Mouse (Mus musculus) embryo, embryonic 10.5 days (tissue): ENCODE results near the gene Nmnat2.

Experiments
- DNase-seq: peaks from one replicate; pipeline ENCODE4 v3.0.0-alpha.2; 2015; ENCODE audit warnings: low spot score

Gene Nmnat2

DNA sequence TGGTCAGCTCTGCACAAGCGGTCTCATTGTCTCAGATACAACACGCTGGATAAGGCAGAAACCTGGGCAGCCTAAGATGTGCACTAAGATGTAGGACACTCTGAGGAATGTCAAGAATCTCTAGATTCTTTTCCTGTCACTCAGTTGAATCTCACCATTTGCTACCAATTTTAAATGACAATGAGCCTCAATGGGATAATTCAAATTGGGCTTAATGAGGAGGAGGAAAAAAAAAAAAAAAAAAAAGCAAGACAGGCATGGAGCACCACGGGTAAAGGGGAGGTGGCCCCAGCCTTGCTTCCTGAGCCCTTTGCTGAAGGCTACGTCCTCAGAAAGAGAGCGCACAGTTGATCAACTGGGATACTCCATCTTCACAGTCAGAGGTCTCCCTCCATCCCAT is 138.4 kb downstream of the Nmnat2 start:
- DNase-seq: no peak

DNA sequence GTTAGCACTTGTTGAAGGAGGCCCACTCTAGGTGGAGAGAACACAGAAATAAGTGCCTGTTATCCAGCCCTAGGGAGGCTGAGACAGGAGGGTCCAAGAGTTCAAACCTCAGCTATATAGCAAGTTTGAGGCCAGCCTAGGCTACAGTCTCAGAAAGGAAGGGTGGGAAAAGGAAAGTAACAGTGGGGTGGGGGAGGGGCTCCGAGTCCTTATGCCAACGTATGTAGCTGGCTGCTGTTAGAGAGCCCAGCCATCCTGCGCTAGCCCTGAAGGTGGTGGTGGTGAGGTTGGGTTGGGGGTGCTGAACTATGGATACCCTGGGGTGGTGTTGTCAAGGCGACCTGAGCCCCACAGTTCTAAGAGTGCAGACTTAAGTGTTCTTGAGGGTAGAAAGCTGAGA is 138.8 kb downstream of the Nmnat2 start:
- no peak for DNase-seq

DNA sequence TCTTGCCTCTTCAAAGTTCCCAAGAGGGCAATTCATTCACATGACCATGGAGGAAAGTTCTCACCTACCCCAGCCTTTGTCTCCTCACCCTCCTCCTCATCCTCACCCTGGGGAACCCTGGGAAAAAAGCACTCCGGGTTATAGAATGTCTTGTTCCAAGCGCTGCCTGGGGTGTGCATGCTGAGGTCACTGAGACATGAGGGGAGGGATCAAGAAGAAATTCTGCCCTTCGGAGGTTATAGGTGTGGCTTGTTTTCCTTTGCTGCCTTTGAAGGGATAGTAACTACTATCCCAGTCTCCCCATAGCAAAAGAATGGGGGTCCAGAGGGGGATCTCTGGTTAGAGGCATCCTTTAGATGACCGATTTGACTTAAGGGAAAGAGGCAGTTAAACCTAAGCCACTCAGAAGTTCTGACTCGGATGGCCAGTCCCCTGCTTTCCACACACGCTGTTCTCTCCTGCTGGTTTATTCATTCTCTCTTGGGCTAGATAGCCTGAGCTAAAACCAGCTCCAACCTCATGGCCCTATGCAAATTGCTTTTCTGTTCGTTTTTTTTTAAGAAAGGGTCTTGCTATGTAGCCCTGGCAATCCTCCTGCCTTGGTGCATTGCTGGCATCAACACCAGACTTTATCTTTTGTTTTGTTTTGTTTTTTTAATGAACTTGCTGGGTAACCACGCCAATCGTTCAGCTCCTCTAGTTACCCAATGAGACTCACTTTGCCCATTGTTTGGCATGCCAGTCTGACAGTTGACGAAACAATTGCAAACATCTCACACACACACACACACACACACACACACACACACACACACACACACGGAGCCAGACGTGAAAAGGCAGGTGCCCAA is 139.7 kb downstream of the Nmnat2 start:
- no peak for DNase-seq

DNA sequence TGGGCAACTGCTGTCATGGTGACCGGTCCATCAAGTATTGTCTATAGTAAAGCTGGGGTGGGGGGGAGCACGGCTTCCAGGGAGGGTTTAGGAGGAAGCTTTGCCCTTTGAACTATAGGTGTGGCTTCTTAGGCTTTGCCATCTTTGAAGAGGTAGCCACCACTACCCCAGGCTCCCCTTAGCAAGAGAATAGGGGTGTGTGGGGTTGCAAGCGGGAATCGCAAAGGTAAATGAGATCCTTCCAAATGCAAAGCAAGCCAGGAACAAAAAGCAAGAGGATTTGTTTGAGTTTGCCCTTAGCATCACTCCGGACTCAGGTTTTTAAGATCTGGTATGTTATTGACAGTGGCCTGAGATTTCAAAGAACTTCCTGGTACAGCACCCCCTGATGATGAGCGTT is 140.5 kb downstream of the Nmnat2 start:
- DNase-seq: no peak

DNA sequence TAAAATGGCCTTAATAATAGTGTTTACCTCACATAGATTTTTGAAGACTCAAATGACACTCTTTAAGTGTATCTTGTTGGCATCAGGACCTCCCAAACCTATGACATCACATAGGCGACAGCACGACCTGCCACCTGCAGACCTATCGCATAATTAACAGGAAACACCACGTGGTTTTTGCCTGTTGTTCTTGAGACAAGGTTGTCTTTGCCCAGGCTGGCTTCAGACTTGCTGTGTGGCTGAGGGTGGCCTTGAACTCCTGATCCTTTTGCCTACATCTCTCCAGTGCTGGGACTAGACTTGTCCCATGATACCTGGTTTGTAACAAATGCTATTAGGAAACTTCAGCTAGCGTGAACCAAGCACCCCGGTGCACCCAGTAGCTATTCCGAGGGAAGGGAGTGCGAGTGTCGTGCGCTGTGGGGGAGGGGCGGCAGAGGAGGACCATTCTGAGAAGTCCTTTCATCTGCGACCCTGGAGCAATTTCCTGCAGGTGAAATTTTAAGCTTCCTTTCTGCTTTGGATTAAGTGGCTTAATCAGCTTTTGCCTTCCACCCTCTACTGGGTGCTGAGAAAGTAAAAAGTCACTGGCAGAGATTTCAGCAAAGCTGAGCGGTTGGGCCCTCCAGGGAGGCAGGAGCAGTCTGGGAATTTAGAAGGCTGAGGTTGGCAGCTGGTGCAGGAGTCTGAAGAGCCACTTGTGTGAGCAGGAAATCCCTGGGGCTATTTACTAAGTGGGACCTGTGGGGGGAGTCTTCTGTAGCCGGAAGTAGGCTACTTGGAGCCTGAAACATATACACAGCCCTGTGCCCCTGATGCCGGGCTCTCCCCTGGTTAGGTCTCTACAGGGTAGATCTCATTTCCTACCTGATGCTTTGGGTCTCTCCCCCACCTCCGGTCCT is 141.3 kb downstream of the Nmnat2 start:
- DNase-seq: no peak

DNA sequence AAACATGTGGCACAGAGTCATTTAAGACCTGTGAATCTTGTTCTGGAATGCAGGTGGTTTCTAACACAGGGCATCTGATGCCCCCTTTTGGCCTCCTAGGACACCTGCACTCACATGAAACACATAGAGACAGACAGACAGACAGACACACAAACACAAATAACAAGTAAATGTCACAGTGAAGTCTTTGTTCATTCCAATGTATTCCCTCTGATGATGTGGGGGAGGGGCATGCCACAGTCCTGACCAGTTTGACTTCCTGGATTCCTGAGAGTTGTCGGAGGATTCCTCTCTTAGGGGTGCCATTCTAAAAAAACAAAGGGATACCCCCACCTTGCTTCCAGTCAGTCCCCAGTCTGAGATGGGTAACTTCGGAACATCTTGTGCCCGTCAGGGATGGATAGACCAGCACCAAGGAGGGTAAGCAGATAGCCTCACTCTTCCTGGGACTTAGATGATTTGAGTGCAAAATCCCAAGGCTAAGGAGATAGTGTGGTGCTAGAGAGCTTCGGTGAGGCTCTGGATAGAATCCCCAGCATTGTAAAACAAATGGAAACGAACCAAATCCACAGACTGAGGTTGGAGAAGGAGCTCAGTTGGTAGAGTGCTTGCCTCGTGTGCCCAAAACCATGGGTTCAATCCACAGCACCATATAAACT is 142.4 kb downstream of the Nmnat2 start:
- no peak for DNase-seq

DNA sequence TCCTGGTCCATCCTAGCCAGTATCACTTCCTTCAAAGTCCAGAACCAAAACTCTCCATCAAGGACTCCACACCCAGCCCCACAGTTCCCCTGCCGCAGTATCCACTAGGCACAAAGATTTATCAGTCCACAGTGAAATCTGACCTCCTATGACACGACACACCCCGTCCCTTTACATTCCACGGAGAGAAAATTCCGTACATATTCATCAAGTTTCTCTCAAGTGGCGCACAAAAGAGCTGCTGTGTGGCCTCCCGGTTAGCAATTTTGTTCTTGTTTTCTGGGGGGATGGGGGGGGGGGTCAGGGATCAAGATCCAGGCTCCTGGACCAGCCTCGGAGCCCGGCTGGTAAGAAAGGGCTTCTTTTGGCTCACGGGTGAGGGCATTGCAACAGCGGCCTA is 143.8 kb downstream of the Nmnat2 start:
- DNase-seq: no peak

DNA sequence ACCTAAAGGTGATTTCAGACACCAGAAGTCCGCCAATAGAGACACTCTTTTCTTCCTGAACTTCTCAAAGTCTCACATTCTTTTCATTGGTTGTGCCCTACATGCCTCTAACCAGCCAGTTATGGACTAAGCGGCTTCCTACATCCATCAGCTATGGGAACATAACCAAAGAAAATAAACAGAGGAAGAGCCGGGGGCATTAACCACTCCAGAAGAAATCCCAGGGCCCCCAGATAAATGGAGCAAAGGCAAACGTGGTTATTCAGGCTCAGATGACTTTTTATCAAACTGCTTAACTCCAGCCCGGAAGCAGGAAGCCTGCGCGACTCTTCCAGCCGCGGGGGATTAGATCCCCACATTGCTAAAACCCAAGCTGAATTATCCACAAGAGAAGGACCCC is 146.1 kb downstream of the Nmnat2 start:
- DNase-seq: no peak

DNA sequence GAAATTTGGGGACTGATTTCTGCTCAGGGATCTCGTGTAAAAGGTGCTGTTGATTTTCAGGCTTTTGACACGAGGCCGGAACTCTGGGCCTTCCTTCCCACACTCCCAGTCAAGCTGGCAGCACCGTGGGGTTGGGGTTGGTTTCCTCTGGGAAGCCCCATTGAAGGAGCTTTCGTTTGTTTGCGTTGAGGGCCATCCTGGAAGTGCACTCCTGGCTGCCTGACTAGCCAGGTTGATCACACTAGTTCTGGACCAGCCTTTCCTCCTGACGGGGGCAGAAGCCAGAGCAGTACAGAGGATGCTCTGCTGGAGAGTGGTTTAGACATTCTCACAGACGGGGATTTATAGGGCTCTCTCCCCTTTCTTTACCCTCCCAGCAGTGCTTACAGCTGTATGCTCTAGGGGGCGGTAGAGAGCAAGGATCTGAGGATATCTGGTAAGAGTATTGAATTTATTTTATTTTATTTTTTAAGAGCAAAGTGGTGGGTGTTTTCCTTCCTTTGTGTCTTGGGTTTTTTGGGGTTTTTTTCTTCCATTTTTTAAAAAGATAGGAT is 146.6 kb downstream of the Nmnat2 start:
- DNase-seq: peak; percentile 74

DNA sequence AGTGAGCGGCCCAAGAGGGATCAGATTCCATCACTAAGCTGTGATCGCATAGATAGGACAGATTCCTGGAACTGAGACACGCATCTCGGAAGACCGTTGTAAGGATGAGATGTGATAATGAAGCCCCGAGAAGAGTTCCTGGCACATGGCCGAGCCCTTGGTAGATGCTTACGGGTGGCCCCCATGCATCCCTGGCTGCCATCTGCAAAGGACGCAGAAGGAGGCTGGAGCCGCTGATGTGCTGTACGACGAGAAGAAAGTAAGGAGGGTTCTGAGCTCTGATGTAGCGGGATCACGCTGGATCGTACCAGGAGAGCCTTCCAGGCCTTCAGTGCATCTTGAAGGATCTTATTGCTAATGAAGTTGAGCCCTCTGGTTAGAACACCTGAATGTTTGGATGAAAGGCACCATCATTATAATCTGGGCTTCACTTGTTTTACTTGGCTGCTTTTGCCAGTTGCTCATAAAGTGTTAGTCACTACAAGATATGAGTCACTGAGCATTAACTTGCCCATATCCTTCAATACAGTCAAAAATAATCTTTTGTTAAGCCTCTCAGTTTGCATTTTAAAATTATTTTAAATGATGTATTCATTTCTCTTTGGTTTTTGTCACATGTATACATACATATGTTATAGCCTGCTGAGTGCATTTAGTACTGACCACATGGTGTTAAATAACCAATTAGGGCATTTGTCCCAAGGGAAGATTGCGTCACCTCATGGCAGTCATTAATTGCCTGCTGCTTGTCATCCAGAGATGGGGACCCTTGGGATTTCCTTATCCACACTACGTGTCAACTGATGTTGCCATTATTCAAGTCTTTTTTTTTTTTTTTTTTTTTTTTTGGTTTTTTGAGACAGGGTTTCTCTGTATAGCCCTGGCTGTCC is 147.7 kb downstream of the Nmnat2 start:
- no peak for DNase-seq

DNA sequence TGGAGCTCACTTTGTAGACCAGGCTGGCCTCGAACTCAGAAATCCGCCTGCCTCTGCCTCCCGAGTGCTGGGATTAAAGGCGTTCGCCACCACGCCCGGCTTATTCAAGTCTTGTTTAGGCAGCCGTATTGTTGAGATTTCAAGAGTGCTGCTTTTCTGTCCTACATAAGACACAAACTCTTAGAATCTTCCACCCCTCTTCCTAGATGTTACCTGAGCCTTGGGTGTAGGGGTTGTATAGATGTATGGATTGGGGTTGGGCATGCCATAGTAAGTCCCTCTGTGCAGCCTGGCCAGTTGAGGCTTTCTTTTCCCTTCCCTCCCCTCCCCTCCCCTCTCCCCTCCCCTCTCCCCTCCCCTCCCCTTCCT is 148.4 kb downstream of the Nmnat2 start:
- no peak for DNase-seq

DNA sequence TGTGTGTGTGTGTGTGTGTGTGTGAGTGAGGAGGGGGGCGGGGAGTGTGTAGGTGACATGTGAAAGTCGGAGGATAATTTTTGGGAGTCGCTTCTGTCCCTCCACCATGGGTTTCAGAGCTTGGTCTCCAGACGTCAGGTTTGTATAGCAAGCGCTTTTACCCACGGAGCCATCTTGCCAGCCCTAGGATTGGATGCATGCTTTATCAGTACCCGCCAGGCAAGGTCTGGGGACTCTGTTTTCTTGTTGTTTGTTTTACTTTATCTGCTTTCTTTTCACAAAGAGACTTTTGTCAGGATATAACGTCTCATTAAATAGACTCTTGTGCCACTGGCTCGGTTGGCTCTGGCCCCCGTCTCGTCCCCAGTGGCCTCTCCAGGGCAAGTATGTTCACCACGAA is 150.0 kb downstream of the Nmnat2 start:
- DNase-seq: no peak

DNA sequence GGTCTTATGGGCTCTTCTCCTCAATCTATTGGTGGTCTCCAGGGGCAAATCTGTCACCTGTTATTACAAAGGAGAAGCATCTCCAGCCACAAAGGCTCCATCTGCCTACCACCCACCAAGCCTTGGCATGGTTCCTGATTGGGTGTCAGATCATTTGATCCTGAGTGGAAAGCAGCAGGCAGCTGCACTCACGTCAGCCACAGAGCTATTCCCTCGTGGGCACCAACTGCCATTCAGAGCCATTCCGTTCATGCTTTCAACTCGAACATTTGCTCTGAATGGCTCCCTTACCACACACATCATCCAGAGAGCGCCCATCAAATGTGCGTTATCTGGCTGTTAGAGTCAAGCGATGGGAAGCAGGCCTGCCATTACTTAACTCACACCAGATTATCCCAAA is 153.1 kb downstream of the Nmnat2 start:
- DNase-seq: no peak

DNA sequence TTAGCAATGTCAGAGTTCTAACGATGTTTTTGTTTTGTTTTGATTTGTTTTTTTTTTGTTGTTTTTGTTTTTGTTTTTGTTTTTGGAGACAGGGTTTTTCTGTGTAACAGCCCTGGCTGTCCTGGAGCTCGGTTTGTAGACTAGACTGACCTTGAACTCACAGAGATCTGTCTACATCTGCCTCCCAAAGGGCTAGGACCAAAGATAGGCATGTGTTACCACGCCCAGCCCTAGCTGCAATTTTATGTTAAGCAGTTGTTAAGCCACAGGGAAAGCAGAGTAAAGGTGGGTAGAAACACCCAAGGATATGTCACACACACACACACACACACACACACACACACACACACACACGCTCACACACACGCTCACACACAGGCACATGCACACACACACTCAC is 154.6 kb downstream of the Nmnat2 start:
- no peak for DNase-seq

DNA sequence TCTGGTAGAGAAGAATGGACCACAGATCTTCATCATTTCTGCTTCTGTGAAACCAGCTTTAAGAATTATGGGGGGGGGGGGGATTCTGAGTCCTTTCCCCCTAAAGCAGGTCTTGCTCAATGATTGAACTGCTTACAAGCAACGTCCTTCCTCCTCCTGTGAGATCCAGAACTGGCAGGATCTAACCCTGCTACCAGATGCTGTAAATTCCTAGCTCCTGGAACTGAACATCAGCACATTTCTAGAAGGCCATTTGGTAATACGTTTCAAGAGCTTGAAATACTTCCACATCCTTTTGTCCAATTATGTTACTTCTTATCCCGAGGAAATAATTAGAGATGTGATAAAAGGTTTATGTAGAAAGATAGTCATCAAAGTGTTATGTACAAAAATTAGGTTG is 155.0 kb downstream of the Nmnat2 start:
- DNase-seq: no peak

DNA sequence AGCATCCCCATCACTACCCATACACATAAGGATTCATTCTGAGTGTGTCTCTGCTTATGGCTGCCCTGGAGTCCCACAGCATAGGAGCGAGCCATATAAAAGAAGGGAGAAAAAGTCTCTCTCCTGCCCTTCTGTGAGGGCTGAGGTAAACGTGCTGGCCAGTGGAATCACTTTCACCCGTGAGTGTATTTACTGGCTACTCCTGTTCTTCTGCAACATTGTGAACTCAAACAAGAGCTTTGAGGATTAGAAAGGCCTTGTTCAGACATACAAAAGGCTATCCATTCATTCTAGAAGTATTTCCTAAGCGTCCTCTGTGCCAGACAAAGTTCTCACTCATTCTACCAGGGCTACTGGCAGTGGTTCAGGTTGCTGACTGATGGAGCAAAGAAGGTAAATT is 156.8 kb downstream of the Nmnat2 start:
- DNase-seq: no peak

DNA sequence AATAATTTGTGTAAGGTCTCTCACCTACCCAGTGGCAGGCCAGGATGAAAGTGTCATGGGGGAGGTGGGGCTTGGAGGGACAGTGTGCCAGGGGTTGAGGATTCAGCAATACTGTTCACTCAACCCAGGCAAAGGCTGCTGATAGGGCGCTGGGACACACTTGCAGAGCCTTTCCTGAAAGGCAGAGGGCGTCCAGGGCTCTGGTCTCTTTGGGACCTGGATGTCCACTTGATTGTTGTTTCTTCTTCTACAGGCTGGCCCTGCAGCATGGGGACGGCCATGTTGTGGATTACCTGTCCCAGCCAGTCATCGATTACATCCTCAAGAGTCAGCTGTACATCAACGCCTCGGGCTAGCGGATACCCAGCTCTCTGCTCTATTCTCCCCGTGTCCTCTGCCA is 160.5 kb downstream of the Nmnat2 start:
- DNase-seq: no peak

DNA sequence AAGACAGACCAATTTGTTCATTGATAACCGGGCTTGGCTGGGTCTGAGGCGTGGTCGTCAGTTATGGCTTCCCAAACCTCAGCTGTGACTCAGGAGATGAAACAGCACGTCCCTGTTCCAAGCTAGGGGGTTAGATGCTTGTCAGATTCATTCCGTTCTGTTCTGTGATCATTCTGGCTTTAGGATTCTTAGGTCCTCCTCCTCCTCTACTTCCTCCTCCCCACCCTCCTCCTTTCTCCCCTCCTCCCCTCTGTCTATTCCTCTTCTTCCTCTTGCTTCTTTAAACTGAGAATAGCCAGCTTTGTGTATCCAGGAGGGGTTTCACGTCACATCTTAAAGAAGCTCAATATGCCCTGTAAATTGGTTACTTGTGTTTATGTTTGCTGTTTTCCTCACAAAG is 165.8 kb downstream of the Nmnat2 start:
- no peak for DNase-seq

DNA sequence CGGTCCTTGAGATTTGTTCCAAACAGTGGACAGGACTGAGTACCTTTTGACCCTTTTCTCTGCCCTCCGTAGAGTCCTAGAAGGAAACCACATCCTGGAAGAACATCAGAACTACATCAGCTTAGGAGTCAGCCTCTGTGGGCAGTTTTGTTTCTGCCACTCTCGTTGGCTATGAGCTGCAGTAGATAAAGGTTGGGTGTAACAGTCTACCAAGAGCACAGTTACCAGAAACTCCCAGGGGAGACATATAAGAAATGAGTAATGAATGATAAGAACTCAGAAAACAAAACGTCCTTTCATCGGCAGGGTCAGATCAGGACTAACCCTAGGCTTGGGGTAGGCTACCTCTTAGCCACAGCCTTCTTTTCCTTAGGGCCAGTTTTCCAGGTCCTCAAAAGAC is 166.5 kb downstream of the Nmnat2 start:
- no peak for DNase-seq

DNA sequence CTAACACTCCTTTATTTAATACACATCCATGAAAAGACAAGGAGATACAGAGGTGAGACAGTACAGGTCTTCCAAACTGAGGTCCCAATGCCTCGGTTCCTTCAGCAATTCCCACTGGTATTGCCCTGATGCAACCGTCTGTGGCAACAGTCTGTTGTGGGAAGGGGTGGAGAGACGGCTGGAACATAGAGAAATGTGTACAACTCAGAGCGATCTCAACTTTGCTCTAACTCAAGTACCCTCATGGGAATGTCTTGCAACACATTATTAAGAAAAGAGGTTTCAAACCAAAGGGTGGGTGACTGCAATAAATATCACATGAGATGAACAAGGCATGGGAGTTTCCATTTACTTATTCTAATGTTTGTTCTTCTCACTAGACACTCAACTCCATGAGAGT is 168.0 kb downstream of the Nmnat2 start:
- no peak for DNase-seq

DNA sequence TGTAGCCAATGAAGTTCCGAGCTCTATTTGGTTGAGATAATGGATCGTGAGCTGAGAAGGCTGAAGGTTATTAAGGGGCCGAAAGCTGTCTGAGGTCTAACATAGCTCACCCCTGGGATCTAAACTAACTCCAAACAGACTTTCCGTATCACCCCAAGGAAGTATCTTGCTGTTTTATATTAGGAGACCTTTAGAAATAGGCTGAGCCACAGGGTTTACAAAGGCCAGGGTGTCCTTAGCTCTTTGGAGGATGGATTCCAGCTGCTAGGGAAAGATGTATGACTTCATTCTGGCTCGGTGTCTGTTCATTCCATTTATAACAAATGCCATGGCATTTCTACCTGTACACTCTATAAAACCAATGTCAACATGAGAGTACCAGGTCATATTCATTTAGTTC is 169.7 kb downstream of the Nmnat2 start:
- DNase-seq: no peak
